Mouse (Mus musculus): Measurements from ENCODE around the gene Dusp9.
A peak's percentile ranks its signal among the peaks of the same experiment; 100 is the strongest.

Gene Dusp9

GRCm38 (mm10) chrX:73663143-73663542 lies 23.9 kb downstream of the Dusp9 start:
- no peak for DNase-seq (ENCODE audit: low spot score)

- DNase-seq (ENCODE audit: low spot score) = peak; percentile 72
These were observed 32.8 kb downstream of the Dusp9 start for GRCm38 (mm10) chrX:73672031-73672431.

GRCm38 (mm10) chrX:73672879-73673618 lies 33.8 kb downstream of the Dusp9 start, which contains the start of gene Slc6a8:
Gene Slc6a8, plus strand, starts transcription at chrX:73673150.
- DNase-seq (ENCODE audit: low spot score) = peak; percentile 81

- no peak for DNase-seq (ENCODE audit: low spot score)
These were observed 34.4 kb downstream of the Dusp9 start for GRCm38 (mm10) chrX:73673619-73673967.

- DNase-seq (ENCODE audit: low spot score) = peak; percentile 7
These were observed 34.9 kb downstream of the Dusp9 start for GRCm38 (mm10) chrX:73673968-73674661.

GRCm38 (mm10) chrX:73675231-73675630 lies 36.0 kb downstream of the Dusp9 start:
- no peak for DNase-seq (ENCODE audit: low spot score)

- no peak for DNase-seq (ENCODE audit: low spot score)
These were observed 37.4 kb downstream of the Dusp9 start for GRCm38 (mm10) chrX:73676668-73677067.

- DNase-seq (ENCODE audit: low spot score) = no peak
These were observed 44.9 kb downstream of the Dusp9 start for GRCm38 (mm10) chrX:73684156-73684555.

- DNase-seq (ENCODE audit: low spot score) = peak; percentile 14
These were observed 45.8 kb downstream of the Dusp9 start for GRCm38 (mm10) chrX:73684978-73685377.

- peak; percentile 7 for DNase-seq (ENCODE audit: low spot score)
These were observed 46.4 kb downstream of the Dusp9 start for GRCm38 (mm10) chrX:73685629-73686028.

- no peak for DNase-seq (ENCODE audit: low spot score)
These were observed 51.9 kb downstream of the Dusp9 start for GRCm38 (mm10) chrX:73690917-73691629.

All from yolk sac, embryonic 10.5 days (tissue).